Mouse (Mus musculus) limb, embryonic 15.5 days (tissue): Measurements from ENCODE around the gene Mettl26. TPM values are rescaled to one million over a fixed set of nuclear protein-coding genes. Genes with fewer than 3 reads are reported as not detected.

Source experiments
- ATAC-seq: fragments of 200-750 bp; cut with Nextera tagmentation; 2 replicates; pipeline ENCODE4 v1.8.0; 2017; ENCODE audit warnings: low read depth, moderate TSS enrichment; ENCODE audit not compliant: insufficient number of reproducible peaks, low FRiP score, low TSS enrichment
- H3K27ac ChIP-seq: fragments of 300-500 bp; sonication (generic); 2 replicates; pipeline ENCODE4 v1.5.1; 2015; ENCODE audit warnings: moderate library complexity, mild to moderate bottlenecking, inconsistent platforms
- H3K27me3 ChIP-seq: fragments of 300-500 bp; sonication (generic); 2 replicates; pipeline ENCODE4 v1.6.1; 2015; ENCODE audit warnings: inconsistent platforms
- H3K36me3 ChIP-seq: fragments of 300-500 bp; sonication (generic); 2 replicates; pipeline ENCODE4 v1.6.1; 2015; ENCODE audit warnings: inconsistent platforms
- H3K4me1 ChIP-seq: fragments of 300-500 bp; sonication (generic); 2 replicates; pipeline ENCODE4 v1.6.1; 2015; ENCODE audit warnings: inconsistent platforms
- H3K4me2 ChIP-seq: fragments of 300-500 bp; sonication (generic); 2 replicates; pipeline ENCODE4 v1.6.1; 2015; ENCODE audit warnings: mild to moderate bottlenecking, inconsistent platforms
- H3K4me3 ChIP-seq: fragments of 300-500 bp; sonication (generic); 2 replicates; pipeline ENCODE4 v1.5.1; 2015; ENCODE audit warnings: mild to moderate bottlenecking, inconsistent platforms
- H3K9ac ChIP-seq: fragments of 300-500 bp; sonication (generic); 2 replicates; pipeline ENCODE4 v1.6.1; 2015; ENCODE audit warnings: inconsistent platforms
- H3K9me3 ChIP-seq: fragments of 300-500 bp; sonication (generic); 2 replicates; pipeline ENCODE4 v1.6.1; 2016; ENCODE audit warnings: inconsistent platforms
- WGBS: fragments of 180-500 bp; shearing (Covaris S2); methylation state at CpG from one replicate; pipeline ENCODE4 v1.1.7; 2015; 5-methylcytosine and 5-hydroxymethylcytosine counted together
- polyA plus RNA-seq: library from polyadenylated mRNA; unstranded; fragments of >200 nt; fragmentation: Nextera tagmentation; extraction: Ambion mirVana; gene quantifications from 2 replicates; pipeline ENCODE4 v1.2.1, GENCODE M21; 2015

Gene Mettl26
- polyA plus RNA-seq, 1 experiment from 2014 or later = 45.3 TPM

GRCm38 (mm10) chr17:25838904-25839303 lies 36.0 kb upstream of the Mettl26 start:
- no peak overlapping the region for H3K27ac ChIP-seq
- ATAC-seq = no peak
- H3K9ac ChIP-seq = no peak overlapping the region
- H3K4me3 ChIP-seq = no peak overlapping the region
- peaks cover 49% of the 10 kb centered on the region for H3K4me1 ChIP-seq
- H3K36me3 ChIP-seq = peaks cover 61% of the 10 kb centered on the region
- H3K9me3 ChIP-seq = no peaks in the 10 kb centered on the region
- H3K27me3 ChIP-seq = no peaks in the 10 kb centered on the region
- WGBS = 84% methylated on average over 4 of the region's 4 CpGs
- no peak overlapping the region for H3K4me2 ChIP-seq

- Histone ChIP-seq H3K4me1 (peaks cover 44% of the 10 kb centered on the region), H3K9ac (no peak overlapping the region), H3K27me3 (no peaks in the 10 kb centered on the region), H3K4me3 (no peak overlapping the region), H3K9me3 (no peaks in the 10 kb centered on the region), H3K27ac (no peak overlapping the region), H3K36me3 (peaks cover 61% of the 10 kb centered on the region), H3K4me2 (no peak overlapping the region)
- 79% methylated on average over 14 of the region's 14 CpGs for WGBS
- no peak for ATAC-seq
These were observed 35.2 kb upstream of the Mettl26 start for GRCm38 (mm10) chr17:25839455-25840235.

GRCm38 (mm10) chr17:25840519-25840918 lies 34.4 kb upstream of the Mettl26 start:
- H3K4me1 ChIP-seq = peaks cover 40% of the 10 kb centered on the region
- no peak overlapping the region for H3K27ac ChIP-seq
- ATAC-seq = no peak
- no peak overlapping the region for H3K9ac ChIP-seq
- H3K9me3 ChIP-seq = no peaks in the 10 kb centered on the region
- no peak overlapping the region for H3K4me2 ChIP-seq
- H3K36me3 ChIP-seq = peaks cover 53% of the 10 kb centered on the region
- WGBS = 96% methylated on average over 6 of the region's 6 CpGs
- H3K27me3 ChIP-seq = no peaks in the 10 kb centered on the region
- H3K4me3 ChIP-seq = no peak overlapping the region

GRCm38 (mm10) chr17:25841117-25841880 lies 33.6 kb upstream of the Mettl26 start, which contains the start of gene Gm20683:
Gene Gm20683, minus strand, starts transcription at chr17:25841763.
- Histone ChIP-seq H3K9me3 (no peaks in the 10 kb centered on the region), H3K4me1 (peaks cover 33% of the 10 kb centered on the region), H3K27me3 (no peaks in the 10 kb centered on the region), H3K4me3 (no peak within 1 kb of the TSS), H3K36me3 (peaks cover 56% of the 10 kb centered on the region), H3K27ac (no peak within 1 kb of the TSS), H3K9ac (no peak within 1 kb of the TSS), H3K4me2 (no peak within 1 kb of the TSS)
- ATAC-seq = no peak
- WGBS = 94% methylated on average over 22 of the region's 22 CpGs

- H3K27me3 ChIP-seq = no peaks in the 10 kb centered on the region
- H3K27ac ChIP-seq = no peak overlapping the region
- no peak overlapping the region for H3K4me3 ChIP-seq
- peaks cover 21% of the 10 kb centered on the region for H3K4me1 ChIP-seq
- peaks cover 65% of the 10 kb centered on the region for H3K36me3 ChIP-seq
- no peaks in the 10 kb centered on the region for H3K9me3 ChIP-seq
- H3K9ac ChIP-seq = no peak overlapping the region
- 72% methylated on average over 3 of the region's 3 CpGs for WGBS
- no peak overlapping the region for H3K4me2 ChIP-seq
- no peak for ATAC-seq
These were observed 32.4 kb upstream of the Mettl26 start for GRCm38 (mm10) chr17:25842509-25842908.

- Histone ChIP-seq H3K9ac (0 out of 2 replicates have a peak overlapping the region, but pooled peaks have one; percentile 68), H3K27ac (no peak overlapping the region), H3K4me3 (peak overlapping the region; percentile 77), H3K4me1 (peaks cover 18% of the 10 kb centered on the region), H3K9me3 (no peaks in the 10 kb centered on the region), H3K4me2 (peak overlapping the region; percentile 62), H3K36me3 (peaks cover 67% of the 10 kb centered on the region), H3K27me3 (no peaks in the 10 kb centered on the region)
- ATAC-seq = no peak
- 92% methylated on average over 4 of the region's 4 CpGs for WGBS
These were observed 31.8 kb upstream of the Mettl26 start for GRCm38 (mm10) chr17:25843122-25843521.

GRCm38 (mm10) chr17:25843636-25844395 lies 31.1 kb upstream of the Mettl26 start:
- 3% methylated on average over 35 of the region's 38 CpGs for WGBS
- ATAC-seq = 0 out of 2 replicates have a peak, but pooled peaks have one; percentile 1

GRCm38 (mm10) chr17:25844396-25844901 lies 30.4 kb upstream of the Mettl26 start, which contains the start of gene Rhot2:
Gene Rhot2, minus strand, starts transcription at chr17:25844851.
- Histone ChIP-seq H3K36me3 (peaks cover 64% of the 10 kb centered on the region), H3K27ac (peak within 1 kb of the TSS; percentile 89), H3K27me3 (no peaks in the 10 kb centered on the region), H3K4me2 (peak within 1 kb of the TSS; percentile 62), H3K9ac (peak within 1 kb of the TSS; percentile 68), H3K4me1 (peaks cover 18% of the 10 kb centered on the region), H3K4me3 (peak within 1 kb of the TSS; percentile 77), H3K9me3 (no peaks in the 10 kb centered on the region)
- WGBS = under 1% methylated on average over 21 of the region's 21 CpGs
- ATAC-seq = peak; percentile 89

More at GRCm38 (mm10) chr17:25843636-25844395, 31.1 kb upstream of the Mettl26 start:
- no peaks in the 10 kb centered on the region for H3K9me3 ChIP-seq
- peak overlapping the region; percentile 77 for H3K4me3 ChIP-seq
- peaks cover 66% of the 10 kb centered on the region for H3K36me3 ChIP-seq
- H3K27me3 ChIP-seq = no peaks in the 10 kb centered on the region
- peaks cover 18% of the 10 kb centered on the region for H3K4me1 ChIP-seq
- peak overlapping the region; percentile 68 for H3K9ac ChIP-seq
- H3K27ac ChIP-seq = peak overlapping the region; percentile 89
- peak overlapping the region; percentile 62 for H3K4me2 ChIP-seq

GRCm38 (mm10) chr17:25860229-25860628 lies 14.6 kb upstream of the Mettl26 start:
- Histone ChIP-seq H3K36me3 (peaks cover 3% of the 10 kb centered on the region; the same call in 1 of the 2 replicates), H3K9ac (no peak overlapping the region), H3K4me3 (peak overlapping the region; percentile 64; the same call in 1 of the 2 replicates), H3K4me2 (peak overlapping the region; percentile 81), H3K4me1 (peaks cover 11% of the 10 kb centered on the region), H3K27ac (no peak overlapping the region), H3K9me3 (no peaks in the 10 kb centered on the region), H3K27me3 (no peaks in the 10 kb centered on the region)
- ATAC-seq = no peak
- 86% methylated on average over 6 of the region's 6 CpGs for whole genome bisulfite sequencing

GRCm38 (mm10) chr17:25860832-25861703 lies 13.8 kb upstream of the Mettl26 start, which contains the start of gene Wdr90:
Gene Wdr90, minus strand, starts transcription at chr17:25861501.
- peaks cover 11% of the 10 kb centered on the region for H3K4me1 ChIP-seq
- no peaks in the 10 kb centered on the region for H3K36me3 ChIP-seq
- H3K4me2 ChIP-seq = peak within 1 kb of the TSS; percentile 81
- peak within 1 kb of the TSS; percentile 71 for H3K9ac ChIP-seq
- ATAC-seq = peak; percentile 91
- H3K4me3 ChIP-seq = peak within 1 kb of the TSS; percentile 64
- H3K27me3 ChIP-seq = no peaks in the 10 kb centered on the region
- WGBS = 2% methylated on average over 65 of the region's 65 CpGs
- H3K27ac ChIP-seq = peak within 1 kb of the TSS; percentile 87
- H3K9me3 ChIP-seq = no peaks in the 10 kb centered on the region
